Mouse (Mus musculus) G1E (cell line): ENCODE data around the gene Prm1.

Source experiments
- CTCF ChIP-seq: IDR thresholded peaks from 2 replicates; pipeline ENCODE4 v1.5.1; 2012; ENCODE audit warnings: low read depth, low read length, inconsistent platforms, mixed read lengths
- GATA1 ChIP-seq: IDR thresholded peaks from 2 replicates; pipeline ENCODE4 v1.6.1; 2012; ENCODE audit warnings: borderline replicate concordance, low read length, inconsistent platforms, mixed read lengths
- POLR2AphosphoS5 ChIP-seq: IDR thresholded peaks from 2 replicates; pipeline ENCODE4 v1.6.1; 2012; ENCODE audit warnings: low read depth, low read length, inconsistent platforms; ENCODE audit not compliant: insufficient replicate concordance
- TAL1 ChIP-seq: conservative IDR thresholded peaks from 2 replicates; pipeline ENCODE4 v1.6.1; 2012; ENCODE audit warnings: low read depth, low read length, inconsistent platforms, mixed read lengths

- TF ChIP-seq GATA1: no peak
- TF ChIP-seq CTCF: no peak
- TF ChIP-seq POLR2AphosphoS5: no peak
- no peak for TF ChIP-seq TAL1
These were observed 22.3 kb upstream of the Prm1 start for GRCm38 (mm10) chr16:10827766-10828460.
